Mouse (Mus musculus): Measurements from ENCODE around the gene Ift80. TPM values are rescaled to one million over a fixed set of nuclear protein-coding genes. Genes with fewer than 3 reads are reported as not detected.
"Not testable (repeated sequence)": the region's sequence is repeated elsewhere in the genome, so short reads cannot be mapped to it uniquely, and the experiment has no call there.

Ift80 gene
- total RNA-seq, 2 experiments from 2014 or later = 4.9 to 7.4 TPM

DNA sequence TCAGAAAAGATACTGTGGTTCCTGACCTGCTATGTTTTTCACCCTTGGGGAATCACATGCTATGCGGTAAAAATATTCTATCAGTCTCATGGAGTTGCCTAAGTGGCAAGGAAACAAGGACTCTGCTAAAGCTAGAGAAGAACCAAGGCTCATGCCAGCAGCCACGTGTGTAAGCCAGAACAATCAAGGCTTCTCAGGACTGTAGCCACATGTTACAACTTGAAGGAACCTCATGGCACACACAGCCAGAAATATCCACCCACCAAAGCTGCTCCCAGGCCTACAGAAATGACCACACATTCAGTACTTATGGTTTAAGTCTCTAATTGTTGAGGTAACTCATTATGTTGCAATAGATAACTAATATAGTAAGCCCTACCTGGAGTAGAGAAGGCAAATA, 17.8 kb downstream of the Ift80 start:
- no peak for DNase-seq

DNA sequence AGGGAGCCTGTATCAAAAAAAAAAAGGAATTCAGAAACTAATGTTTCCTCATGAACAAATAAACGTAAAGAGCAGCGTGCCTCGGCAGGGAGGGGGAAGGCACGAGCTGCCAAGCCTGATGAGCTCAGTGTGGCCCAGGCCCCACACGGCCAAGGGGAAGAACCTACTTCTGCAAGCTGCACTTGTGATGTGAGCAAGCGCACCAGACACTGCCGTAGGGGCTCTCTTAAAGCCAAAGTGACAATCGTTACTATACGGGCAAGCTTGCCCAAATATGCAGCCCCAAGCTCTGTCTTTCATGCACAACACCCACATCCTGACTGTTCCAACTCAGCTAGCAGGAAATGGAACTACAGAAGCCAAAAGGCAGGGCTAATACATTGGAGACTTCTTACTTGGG, 23.5 kb downstream of the Ift80 start:
- no peak for DNase-seq

DNA sequence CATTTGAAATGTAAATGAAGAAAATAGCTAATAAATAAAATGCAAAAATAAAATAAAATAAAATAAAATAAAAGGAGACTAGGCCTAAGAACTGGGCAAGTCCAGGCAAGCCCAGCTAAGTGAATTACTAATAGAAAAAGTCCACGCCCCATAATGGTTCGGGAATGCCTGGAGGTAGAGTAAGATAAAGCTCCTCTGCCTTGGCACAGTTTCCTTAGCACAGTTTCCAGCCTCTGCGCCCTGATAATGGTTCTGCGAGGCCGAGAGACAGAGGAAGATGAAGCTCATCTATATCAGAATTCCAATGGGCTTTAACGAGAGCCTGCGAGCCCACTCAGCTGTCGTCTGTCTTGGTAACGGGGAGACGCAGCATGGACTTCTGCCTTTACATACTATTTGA, 25.2 kb downstream of the Ift80 start:
- no peak for DNase-seq

DNA sequence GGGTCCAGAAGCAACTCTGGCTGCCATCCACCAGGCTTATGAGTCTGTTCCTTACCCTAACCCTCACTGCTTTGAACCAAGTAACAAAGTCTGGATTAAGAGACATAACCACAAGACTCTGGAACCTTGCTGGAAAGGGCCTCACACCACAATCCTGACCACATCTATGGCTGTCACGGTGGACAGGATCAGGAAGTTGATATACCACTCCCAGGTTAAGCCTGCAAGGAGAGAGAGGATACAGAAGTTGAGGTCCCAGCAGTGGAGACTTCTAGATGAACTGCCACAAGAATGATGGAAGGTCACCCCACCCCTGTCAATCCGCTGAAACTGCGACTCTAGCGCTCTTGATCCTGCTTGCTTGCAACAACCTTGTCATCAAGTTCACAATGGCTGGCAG, 26.7 kb downstream of the Ift80 start:
- DNase-seq = no peak

DNA sequence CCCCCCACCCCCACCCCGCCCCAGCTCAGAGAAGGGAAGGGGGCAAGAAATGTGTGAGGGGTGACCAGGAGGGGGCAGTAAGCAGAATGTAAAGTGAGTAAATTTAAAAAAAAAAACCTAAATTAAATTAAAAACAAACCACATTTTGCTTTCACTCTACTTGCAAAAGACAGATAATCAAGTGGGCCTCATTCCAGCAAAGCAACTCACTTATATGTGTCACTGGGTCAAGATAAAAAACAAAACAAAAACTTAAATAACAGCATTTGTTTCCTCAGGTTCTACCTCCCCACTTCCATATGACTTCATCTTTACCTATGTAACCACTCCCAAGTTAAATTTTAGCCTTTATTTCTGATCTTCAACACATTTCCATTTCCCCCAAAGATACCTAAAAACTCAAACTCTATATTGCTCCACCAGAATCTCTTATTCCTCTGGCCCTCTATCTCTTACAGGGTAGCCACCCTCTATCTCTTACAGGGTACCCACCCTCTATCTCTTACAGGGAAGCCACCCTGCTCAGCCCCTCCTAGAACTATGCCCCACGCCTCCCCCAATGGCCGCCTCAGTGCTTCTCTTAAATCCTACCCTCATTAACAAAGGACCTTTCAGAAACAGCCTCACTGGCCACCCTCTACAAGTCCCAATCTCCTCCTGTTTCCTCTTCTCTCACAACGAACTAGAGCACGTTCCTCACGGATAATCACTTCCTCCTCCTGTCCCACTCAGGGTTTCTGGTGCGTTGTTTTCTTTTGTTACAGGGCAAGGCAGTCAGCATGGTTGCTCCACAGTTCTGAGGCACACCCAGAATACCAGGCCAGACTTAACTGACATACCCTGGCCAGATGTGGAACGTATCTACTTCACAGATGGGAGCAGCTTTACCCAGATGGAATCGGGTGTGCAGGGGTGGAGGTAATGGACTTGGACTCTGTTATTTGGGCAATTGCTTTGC, 28.6 kb downstream of the Ift80 start:
- DNase-seq = no peak

DNA sequence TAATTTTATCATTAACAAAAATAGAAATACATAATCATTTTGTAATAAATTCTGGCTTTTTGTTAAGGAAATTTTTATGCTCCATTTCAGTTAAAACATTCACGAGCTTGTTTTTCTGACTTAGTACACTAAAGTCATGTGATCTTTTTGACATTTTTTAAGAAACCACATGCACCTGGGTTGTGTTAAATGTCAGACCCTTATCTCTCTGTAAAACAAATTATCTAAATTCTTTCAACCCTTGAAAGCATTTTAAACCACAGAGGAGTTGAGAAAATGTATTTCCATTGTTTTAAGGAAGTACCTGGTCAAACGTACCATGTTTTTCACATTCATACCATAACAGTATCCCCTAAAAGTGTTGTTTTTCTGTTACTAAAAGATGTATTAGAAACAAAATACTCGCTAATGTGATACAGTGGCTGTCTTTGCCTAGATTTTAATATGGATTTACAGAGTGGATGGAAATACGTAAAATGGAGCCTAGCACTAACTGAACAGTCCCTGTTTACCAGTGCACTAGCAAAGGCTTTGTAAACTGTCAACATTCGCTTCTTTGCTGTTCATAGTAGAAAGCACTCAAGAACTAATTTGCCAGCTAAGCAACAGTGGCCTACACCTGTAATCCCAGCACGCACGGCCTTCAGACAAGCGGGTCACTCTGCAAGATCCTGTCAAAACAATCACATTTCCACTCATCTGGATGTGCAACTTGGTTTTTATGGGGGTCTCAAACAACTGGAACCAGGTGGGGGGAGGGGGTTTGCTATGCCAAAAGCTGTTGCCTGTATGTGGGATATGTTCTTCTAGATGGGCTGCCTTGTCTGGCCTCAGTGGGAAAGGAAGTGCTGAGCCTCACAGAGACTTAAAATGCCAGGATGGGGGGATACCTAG, 29.5 kb downstream of the Ift80 start:
- DNase-seq = no peak

DNA sequence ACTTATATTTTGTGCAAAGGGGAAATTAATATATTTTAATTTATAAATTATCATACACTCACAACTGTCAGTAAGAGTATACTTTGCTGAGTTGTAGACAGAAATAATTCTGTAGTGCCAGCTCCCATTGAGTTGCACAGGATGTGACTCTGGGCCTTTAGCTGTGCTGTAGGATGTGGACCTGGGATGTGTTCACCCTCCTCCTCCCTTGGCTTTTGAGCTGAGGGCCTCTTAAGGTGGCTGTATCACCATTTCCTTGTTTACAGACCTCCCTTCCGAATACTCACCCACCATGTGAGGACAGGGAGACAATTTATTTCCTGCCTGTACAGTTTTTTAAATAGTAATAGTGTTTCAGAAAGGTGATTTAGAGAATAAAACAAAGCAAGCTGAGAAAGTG, 30.8 kb downstream of the Ift80 start:
- DNase-seq = no peak

DNA sequence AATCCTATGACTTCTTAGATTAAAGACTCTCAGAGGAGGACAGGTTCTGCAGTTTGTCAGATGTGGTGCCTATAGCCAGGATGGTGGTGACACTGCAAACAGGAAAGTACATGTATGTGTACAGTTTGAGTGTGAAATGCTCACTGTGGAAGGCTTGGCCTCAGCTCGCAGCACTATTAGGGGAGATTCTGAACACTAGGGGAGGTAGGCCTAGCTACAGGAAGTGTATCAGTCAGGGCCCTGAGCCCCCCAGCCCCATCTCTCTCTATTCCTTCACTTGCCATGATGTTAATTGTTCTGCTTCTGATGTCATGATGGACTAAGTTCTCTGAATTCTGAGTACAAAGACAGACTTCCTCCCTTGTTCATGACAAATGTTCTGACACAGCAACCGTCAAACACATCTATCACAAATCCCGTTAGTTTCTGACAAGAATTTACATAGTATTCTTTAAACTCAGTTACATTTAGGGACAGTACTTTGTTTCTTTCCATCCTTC, 35.2 kb downstream of the Ift80 start:
- no peak for DNase-seq

DNA sequence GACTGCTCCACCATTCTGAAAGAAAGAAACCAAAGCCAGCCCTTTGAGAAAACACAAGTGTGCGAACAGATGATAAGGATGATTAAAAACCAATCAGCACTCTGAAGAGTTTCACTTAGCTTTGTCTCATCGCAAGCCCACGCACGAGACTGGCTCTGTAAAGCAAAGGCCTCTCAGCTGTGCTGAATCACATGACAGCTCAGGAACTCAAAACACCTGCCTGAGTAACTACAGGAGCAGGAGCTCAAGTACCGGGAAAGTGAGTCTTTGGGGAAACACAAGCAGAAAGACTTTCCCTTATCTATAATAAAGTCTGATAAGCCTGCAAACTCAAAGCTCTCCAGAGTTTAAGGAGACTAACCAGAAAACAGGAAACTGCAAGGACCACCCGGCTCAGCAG, 37.0 kb downstream of the Ift80 start:
- DNase-seq = no peak

DNA sequence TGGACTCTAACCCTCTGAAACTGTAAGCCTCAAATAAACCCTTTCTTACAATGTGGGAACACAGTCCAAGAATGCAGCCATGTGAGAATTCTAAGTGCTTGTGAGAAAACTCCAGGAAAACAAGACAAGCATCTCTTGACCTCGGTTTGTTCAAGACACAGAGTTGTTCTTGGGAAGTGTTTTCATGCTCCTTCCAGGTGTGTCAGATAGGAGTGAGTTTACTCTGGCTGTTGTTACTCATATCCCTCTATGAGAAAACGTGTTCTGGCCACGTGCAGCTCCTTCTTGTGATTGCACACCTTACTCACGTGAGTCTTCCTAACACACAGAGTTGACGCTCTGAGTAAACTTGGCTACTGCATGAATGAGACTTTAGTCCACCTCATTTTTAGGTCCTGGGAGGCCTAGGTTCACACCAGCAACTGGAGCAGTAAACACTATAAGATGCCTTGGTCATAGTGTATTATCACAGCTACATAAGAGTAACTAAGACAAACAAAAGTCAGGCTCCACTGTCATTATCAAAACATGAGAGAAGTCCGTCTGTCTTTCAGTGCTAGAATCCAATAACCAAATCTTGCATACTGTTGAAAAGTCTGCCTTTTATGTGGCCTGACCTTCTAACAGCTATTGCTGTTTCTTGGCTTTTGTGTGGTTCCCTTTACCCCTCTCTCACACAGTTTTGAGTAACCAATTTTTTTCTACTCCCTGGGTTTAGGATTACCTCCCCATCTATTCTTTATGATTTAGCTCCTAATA, 37.7 kb downstream of the Ift80 start:
- DNase-seq = no peak

DNA sequence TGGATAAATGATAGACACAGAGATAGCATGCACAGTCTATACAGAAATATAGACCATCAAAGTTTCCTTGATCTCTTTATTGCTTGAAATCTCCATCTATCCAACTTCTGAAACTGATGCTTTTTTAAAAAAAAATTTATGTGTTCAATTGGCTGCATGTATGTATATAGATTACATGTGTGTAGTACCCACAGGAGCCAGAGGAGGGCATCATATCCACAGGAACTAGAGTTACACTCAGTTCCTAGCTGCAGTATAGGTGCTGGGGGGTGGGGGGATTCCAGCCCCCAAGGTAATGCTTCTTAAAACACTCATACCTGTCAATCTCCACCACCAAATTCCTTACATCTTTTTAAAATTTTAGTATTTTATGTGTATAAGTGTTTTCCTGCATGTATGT, 39.7 kb downstream of the Ift80 start:
- DNase-seq = no peak

DNA sequence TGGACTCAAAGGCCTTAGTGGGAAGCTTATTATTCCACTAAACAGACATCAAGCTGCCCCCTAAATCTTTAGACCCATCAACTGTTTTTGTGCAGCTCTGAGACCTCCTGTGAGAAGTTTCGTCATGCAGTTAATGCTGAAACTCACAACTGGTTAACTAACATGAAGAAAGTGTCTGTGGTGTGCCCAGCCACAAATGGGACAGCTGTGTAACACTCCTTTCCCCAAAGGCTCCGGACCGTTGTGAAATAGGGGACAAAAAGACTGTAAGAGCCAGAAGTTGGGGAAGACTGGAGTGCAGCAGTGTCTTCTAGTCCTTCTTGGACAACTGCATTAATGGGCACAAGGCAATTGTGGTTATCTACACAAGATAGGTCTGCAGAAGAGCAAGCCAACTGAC, 47.0 kb downstream of the Ift80 start:
- DNase-seq = no peak

DNA sequence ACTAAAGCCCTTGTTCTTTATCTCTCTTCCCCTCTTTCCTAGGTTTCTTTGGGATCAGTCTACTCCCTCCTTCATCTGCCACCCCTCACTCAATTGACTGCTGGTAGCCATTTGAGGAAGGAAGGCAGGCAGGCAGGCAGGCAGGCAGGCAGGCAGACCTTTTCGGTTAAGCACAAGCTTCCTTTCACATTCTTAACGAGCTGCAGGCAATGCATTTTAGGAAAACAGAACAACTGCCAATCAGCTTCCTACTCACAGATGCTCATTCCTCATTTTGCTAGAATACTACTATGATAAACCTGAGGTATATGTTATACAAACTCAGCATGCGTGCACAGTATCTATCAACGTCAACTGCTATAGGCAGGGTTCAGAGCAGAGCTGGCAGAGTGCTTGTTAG, 47.9 kb downstream of the Ift80 start:
- no peak for DNase-seq

DNA sequence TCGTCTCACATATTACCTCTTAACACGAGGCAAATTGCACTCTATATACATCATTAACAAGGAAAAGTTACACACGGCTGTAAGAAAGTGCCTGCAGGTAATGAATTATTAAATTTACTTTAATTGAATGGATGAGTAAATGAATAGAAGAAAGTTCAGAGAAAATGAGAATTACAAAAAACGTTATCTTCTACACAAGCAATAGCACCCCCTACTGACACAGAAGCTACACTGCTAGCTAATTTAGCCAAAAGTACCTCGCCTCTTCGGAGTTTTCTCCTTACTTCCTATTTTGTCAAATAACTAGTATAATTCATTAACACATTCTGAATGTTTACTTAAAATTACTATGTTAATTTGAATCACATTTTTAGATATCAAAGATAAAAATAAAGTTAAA, 49.9 kb downstream of the Ift80 start:
- DNase-seq = no peak

DNA sequence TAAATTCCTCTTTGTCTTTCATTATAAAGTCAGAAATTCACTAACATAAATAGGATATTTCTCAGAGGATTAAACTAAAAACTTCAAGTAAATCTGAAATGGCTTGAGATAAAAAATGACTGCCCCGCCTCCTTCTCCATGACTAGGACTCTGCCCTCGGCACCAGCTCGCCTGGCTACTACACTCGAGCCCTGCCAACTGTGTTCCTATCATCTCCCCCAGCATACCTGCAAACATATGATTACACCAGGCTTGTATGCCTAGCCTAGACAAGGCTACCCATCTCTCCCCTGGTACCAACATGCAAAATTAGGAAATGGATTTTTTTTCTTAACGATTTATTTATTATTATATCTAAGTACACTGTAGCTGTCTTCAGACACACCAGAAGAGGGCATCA, 51.7 kb downstream of the Ift80 start:
- no peak for DNase-seq

DNA sequence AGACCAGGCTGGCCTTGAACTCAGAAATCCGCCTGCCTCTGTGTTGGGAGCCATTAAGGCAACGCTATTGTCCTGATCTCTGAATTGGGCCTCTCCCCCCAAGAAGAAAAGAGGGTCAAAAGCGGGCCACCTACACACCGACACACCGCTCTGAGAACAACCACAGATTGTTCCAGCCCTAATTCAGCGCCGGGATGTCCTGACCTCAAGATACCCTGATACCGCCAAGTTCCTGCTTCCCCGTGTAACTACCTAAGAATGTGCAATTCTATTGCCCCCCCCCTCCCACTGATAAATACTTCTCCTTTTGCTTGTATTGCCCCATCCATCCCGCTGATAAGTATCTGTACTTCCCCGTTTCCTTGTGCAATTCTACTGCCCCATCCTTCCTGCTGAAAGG, 52.4 kb downstream of the Ift80 start:
- DNase-seq = not testable (repeated sequence)

DNA sequence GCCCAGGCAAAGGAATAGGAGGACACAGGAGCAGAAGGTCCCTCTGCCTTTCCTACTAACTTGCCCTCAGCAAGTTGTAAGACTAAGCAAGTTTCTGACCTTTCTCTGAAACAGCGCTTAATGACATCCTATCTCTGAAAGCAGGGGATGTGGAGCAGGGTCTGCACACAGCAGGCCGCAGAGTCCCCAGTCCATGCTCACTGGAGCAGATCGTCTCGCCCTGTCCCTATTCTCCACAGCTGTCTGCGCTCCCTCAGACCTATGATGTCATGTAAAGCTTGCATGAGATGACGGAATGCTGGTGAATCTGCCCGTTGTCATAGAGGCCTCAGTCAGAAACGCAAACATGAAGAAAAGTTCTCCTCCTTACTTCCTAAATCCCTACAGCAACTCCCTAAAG, 55.0 kb downstream of the Ift80 start:
- DNase-seq = no peak

DNA sequence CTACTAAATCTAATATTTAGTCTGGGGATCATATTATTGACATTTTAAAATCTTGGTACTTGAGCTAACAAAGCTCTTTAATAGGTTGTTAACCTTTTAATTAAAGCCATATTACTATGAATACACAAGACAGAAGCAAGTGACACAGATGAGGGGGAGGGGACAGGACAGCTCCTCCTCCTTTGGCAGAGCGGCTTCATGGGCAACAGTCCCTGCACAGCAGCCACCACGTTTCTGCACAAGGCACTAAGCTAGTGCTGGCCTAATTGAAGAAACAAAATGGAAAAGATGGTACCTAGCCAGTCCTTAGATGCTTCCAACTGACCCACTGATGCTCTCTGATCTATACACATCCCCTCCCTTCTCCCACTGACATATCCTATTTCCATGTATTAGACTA, 55.5 kb downstream of the Ift80 start:
- no peak for DNase-seq

DNA sequence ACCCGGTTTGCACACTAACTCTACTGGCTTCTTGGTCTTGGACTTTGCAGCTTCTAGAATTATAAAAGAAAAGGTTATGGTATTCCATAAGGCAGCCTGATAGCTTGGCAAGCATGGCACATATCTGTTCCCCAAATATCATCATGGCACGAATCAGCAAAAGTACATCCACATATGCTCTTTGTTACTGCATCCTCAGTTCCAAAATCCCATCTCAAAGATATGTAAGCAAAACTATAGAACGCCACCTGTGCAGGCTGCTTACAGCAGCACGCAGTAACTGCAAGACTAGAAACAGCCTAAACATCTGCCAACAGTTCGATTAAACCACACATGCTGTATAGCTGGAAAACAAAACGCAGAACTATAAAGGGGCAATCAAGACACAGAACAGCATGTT, 62.5 kb downstream of the Ift80 start:
- DNase-seq = no peak

DNA sequence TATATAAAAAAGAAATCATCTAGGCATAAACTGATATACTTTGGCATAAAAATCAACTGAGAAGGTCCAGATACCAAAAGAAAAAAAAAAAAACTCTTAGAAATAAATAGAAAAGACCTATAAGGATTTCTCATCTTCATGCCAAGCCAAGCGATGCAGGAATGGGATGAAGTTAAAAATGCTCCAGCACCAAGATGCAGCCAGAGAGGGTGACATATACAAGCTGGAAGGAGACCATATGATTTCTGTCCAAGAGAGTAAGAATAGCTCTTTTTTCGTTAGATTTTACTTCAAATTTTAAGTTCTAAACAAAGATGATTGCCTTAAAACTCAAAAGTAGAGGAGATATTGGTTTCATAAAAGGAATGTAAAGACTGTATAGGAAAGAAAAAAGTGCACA, 64.1 kb downstream of the Ift80 start:
- no peak for DNase-seq

DNA sequence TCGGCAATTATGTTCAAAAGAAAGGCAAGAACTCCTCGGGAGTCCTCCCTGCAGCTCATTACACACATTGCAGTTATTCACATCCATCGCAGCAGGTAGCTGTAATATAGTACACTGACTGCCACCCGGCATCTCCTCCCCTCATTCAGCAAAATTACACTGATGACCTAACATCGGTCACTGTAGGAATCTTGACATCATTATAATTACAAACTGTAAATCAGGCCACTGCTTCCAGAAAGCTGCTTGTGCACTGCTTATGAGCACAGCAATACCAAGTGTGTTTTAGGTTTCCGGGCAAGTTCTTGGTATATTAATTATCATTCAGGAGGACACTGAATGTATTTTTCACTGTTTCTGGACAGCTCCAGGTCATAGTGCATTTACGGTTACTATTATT, 65.1 kb downstream of the Ift80 start:
- DNase-seq = no peak

DNA sequence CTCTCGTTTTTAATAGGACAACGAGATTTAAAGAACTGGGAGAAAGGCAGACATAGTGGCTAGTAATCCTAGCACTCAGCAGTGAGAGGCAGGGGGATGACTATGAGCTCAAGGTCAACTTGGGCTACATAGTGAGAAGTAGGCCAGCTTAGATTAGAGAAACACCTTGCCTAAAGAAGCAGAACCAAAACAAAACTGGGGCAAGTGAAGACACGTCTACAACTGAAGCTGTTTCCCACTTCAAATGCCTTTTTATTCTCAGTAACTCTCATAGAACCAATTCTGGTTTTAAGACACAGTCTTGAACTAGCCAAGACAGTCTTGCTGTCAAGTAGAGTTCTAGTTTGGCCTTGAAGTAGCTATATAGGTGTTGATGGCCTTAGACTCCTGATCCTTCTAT, 67.7 kb downstream of the Ift80 start:
- DNase-seq = no peak

All from gastrocnemius, postnatal 10 days (tissue).